Mouse (Mus musculus) bone marrow macrophage, adult 2 months (primary cell): ENCODE results near the gene Odaph. TPM values are rescaled to one million over a fixed set of nuclear protein-coding genes. Genes with fewer than 3 reads are reported as not detected.
"Not testable (repeated sequence)": the region's sequence is repeated elsewhere in the genome, so short reads cannot be mapped to it uniquely, and the experiment has no call there.

Source experiments
- H3K27ac ChIP-seq: 2 replicates; pipeline ENCODE4 v1.5.1; 2012; ENCODE audit warnings: low read depth, low read length; ENCODE audit not compliant: insufficient read depth
- H3K4me1 ChIP-seq: 2 replicates; pipeline ENCODE4 v1.6.1; 2012; ENCODE audit warnings: low read length; ENCODE audit not compliant: control insufficient read depth, insufficient read depth
- H3K4me3 ChIP-seq: 2 replicates; pipeline ENCODE4 v1.5.1; 2012; ENCODE audit warnings: mild to moderate bottlenecking, low read length, moderate library complexity; ENCODE audit not compliant: insufficient read depth
- CTCF ChIP-seq: IDR thresholded peaks from 2 replicates; pipeline ENCODE4 v1.5.1; 2012; ENCODE audit warnings: low read depth, mild to moderate bottlenecking, low read length, moderate library complexity
- POLR2A ChIP-seq: IDR thresholded peaks from 2 replicates; pipeline ENCODE4 v1.6.1; 2012; ENCODE audit warnings: mild to moderate bottlenecking, low read depth, low read length, borderline replicate concordance
- polyA plus RNA-seq: library from polyadenylated mRNA; stranded (reverse); fragments of >200 nt; gene quantifications from 2 replicates; pipeline ENCODE4 v1.2.4, GENCODE M21; 2012; ENCODE audit not compliant: missing spikeins, insufficient read depth, insufficient read length

Gene Odaph
- not detected in 2 replicates for polyA plus RNA-seq

GRCm38 (mm10) chr5:91987236-91987635 is at the start of gene Odaph:
Odaph (plus strand) TSS chr5:91987475.
- no peak within 1 kb of the TSS for H3K27ac ChIP-seq
- no peaks in the 10 kb centered on the region for H3K4me1 ChIP-seq
- no peak within 1 kb of the TSS for H3K4me3 ChIP-seq
- TF ChIP-seq CTCF (no peak), POLR2A (no peak)

- H3K4me1 ChIP-seq, H3K4me3 ChIP-seq, H3K27ac ChIP-seq: not testable (repeated sequence)
Measured at GRCm38 (mm10) chr5:91945609-91946008, 41.7 kb upstream of the Odaph start.

GRCm38 (mm10) chr5:91947008-91947407 is 40.3 kb upstream of the Odaph start:
- H3K27ac ChIP-seq = no peak overlapping the region
- H3K4me3 ChIP-seq = no peak overlapping the region
- H3K4me1 ChIP-seq = 0 out of 2 replicates have a peak, but pooled peaks cover 2% of the 10 kb centered on the region
- TF ChIP-seq CTCF = no peak
- TF ChIP-seq POLR2A = no peak

GRCm38 (mm10) chr5:91949441-91949840 is 37.8 kb upstream of the Odaph start:
- no peak overlapping the region for H3K4me3 ChIP-seq
- H3K27ac ChIP-seq = no peak overlapping the region
- TF ChIP-seq POLR2A (no peak), CTCF (no peak)
- H3K4me1 ChIP-seq = 0 out of 2 replicates have a peak, but pooled peaks cover 2% of the 10 kb centered on the region

GRCm38 (mm10) chr5:91951404-91951803 is 35.9 kb upstream of the Odaph start:
- peaks cover 4% of the 10 kb centered on the region; the same call in 1 of the 2 replicates for H3K4me1 ChIP-seq
- H3K4me3 ChIP-seq = no peak overlapping the region
- no peak for TF ChIP-seq CTCF
- TF ChIP-seq POLR2A = no peak
- H3K27ac ChIP-seq = no peak overlapping the region

- Histone ChIP-seq H3K4me1 (peaks cover 20% of the 10 kb centered on the region), H3K4me3 (no peak overlapping the region), H3K27ac (no peak overlapping the region)
- TF ChIP-seq CTCF = no peak
- no peak for TF ChIP-seq POLR2A
Measured at GRCm38 (mm10) chr5:91956991-91957760, 30.1 kb upstream of the Odaph start.

GRCm38 (mm10) chr5:91959096-91959495 is 28.2 kb upstream of the Odaph start:
- no peak overlapping the region for H3K27ac ChIP-seq
- no peak for TF ChIP-seq CTCF
- TF ChIP-seq POLR2A = no peak
- peaks cover 20% of the 10 kb centered on the region for H3K4me1 ChIP-seq
- H3K4me3 ChIP-seq = no peak overlapping the region

GRCm38 (mm10) chr5:91959986-91960385 is 27.3 kb upstream of the Odaph start:
- TF ChIP-seq CTCF (no peak), POLR2A (no peak)
- H3K27ac ChIP-seq = peak overlapping the region; percentile 93
- H3K4me3 ChIP-seq = no peak overlapping the region

GRCm38 (mm10) chr5:91960606-91961254 is 26.5 kb upstream of the Odaph start:
- TF ChIP-seq CTCF (no peak), POLR2A (no peak)
- Histone ChIP-seq H3K4me3 (peak overlapping the region; percentile 54), H3K27ac (peak overlapping the region; percentile 93), H3K4me1 (peaks cover 18% of the 10 kb centered on the region)

More at GRCm38 (mm10) chr5:91959986-91960385, 27.3 kb upstream of the Odaph start:
- peaks cover 18% of the 10 kb centered on the region for H3K4me1 ChIP-seq

GRCm38 (mm10) chr5:91961370-91961769 is 25.9 kb upstream of the Odaph start:
- peaks cover 18% of the 10 kb centered on the region for H3K4me1 ChIP-seq
- TF ChIP-seq POLR2A (no peak), CTCF (no peak)
- peak overlapping the region; percentile 81 for H3K4me3 ChIP-seq
- H3K27ac ChIP-seq = peak overlapping the region; percentile 93
